Mouse (Mus musculus): Measurements from ENCODE around the gene Gpr161. TPM values are rescaled to one million over a fixed set of nuclear protein-coding genes. Genes with fewer than 3 reads are reported as not detected.

Gene Gpr161
- polyA plus RNA-seq, 2 experiments = 1.8 to 9.4 TPM

- H3K27me3 ChIP-seq (ENCODE audit: control insufficient read depth, insufficient read depth, low read length) = no peaks in the 10 kb centered on the region
- no peak for TF ChIP-seq POLR2A (IDR thresholded peaks at IDR 0.05; ENCODE audit: borderline replicate concordance, extremely low read depth, insufficient read depth, insufficient read length)
- H3K36me3 ChIP-seq (ENCODE audit: control insufficient read depth, insufficient read depth, low read length) = peaks cover 4% of the 10 kb centered on the region; the same call in 1 of the 2 replicates
- H3K4me2 ChIP-seq (replicated peaks; ENCODE audit: low read depth, low read length, severe bottlenecking) = no peak overlapping the region
- no peaks in the 10 kb centered on the region for H3K9me3 ChIP-seq (ENCODE audit: control insufficient read depth, low read length)
- H3K4me3 ChIP-seq (replicated peaks; ENCODE audit: low read length) = no peak overlapping the region
- no peak for ATAC-seq (ENCODE audit: low FRiP score, low read depth)
- H3K27ac ChIP-seq (replicated peaks; ENCODE audit: low read depth, low read length) = no peak overlapping the region
- WGBS = 75% methylated on average over 7 of the region's 7 CpGs
- peaks cover 9% of the 10 kb centered on the region for H3K4me1 ChIP-seq (ENCODE audit: control insufficient read depth, insufficient read depth, low read length)
- no peak for DNase-seq (ENCODE audit: low spot score)
- no peak overlapping the region for H3K9ac ChIP-seq (ENCODE audit: low read depth, low read length, severe bottlenecking)
These were observed 46.5 kb downstream of the Gpr161 start for GRCm38 (mm10) chr1:165342126-165342525.

- DNase-seq (ENCODE audit: low spot score) (peak; percentile 9), ATAC-seq (ENCODE audit: low FRiP score, low read depth) (no peak)
- no peaks in the 10 kb centered on the region; the same call in 1 of the 2 replicates for H3K36me3 ChIP-seq (ENCODE audit: control insufficient read depth, insufficient read depth, low read length)
- no peak for TF ChIP-seq POLR2A (IDR thresholded peaks at IDR 0.05; ENCODE audit: borderline replicate concordance, extremely low read depth, insufficient read depth, insufficient read length)
- no peak overlapping the region for H3K27ac ChIP-seq (replicated peaks; ENCODE audit: low read depth, low read length)
- peaks cover 9% of the 10 kb centered on the region for H3K4me1 ChIP-seq (ENCODE audit: control insufficient read depth, insufficient read depth, low read length)
- H3K27me3 ChIP-seq (ENCODE audit: control insufficient read depth, insufficient read depth, low read length) = no peaks in the 10 kb centered on the region
- H3K9ac ChIP-seq (ENCODE audit: low read depth, low read length, severe bottlenecking) = no peak overlapping the region
- no peak overlapping the region for H3K4me3 ChIP-seq (replicated peaks; ENCODE audit: low read length)
- H3K4me2 ChIP-seq (replicated peaks; ENCODE audit: low read depth, low read length, severe bottlenecking) = no peak overlapping the region
- WGBS = 30% methylated on average over 4 of the region's 4 CpGs
- no peaks in the 10 kb centered on the region for H3K9me3 ChIP-seq (ENCODE audit: control insufficient read depth, low read length)
These were observed 48.9 kb downstream of the Gpr161 start for GRCm38 (mm10) chr1:165344453-165344852.

GRCm38 (mm10) chr1:165348627-165349026, 53.0 kb downstream of the Gpr161 start:
- Histone ChIP-seq H3K36me3 (ENCODE audit: control insufficient read depth, insufficient read depth, low read length) (peaks cover 17% of the 10 kb centered on the region), H3K4me1 (ENCODE audit: control insufficient read depth, insufficient read depth, low read length) (peaks cover 9% of the 10 kb centered on the region), H3K4me2 (replicated peaks; ENCODE audit: low read depth, low read length, severe bottlenecking) (no peak overlapping the region), H3K4me3 (replicated peaks; ENCODE audit: low read length) (no peak overlapping the region), H3K27me3 (ENCODE audit: control insufficient read depth, insufficient read depth, low read length) (no peaks in the 10 kb centered on the region), H3K27ac (replicated peaks; ENCODE audit: low read depth, low read length) (no peak overlapping the region), H3K9ac (ENCODE audit: low read depth, low read length, severe bottlenecking) (no peak overlapping the region), H3K9me3 (ENCODE audit: control insufficient read depth, low read length) (no peaks in the 10 kb centered on the region)
- ATAC-seq (ENCODE audit: low FRiP score, low read depth) = no peak
- TF ChIP-seq POLR2A (IDR thresholded peaks at IDR 0.05; ENCODE audit: borderline replicate concordance, extremely low read depth, insufficient read depth, insufficient read length) = no peak
- DNase-seq (ENCODE audit: low spot score) = no peak

GRCm38 (mm10) chr1:165356347-165356746, 60.8 kb downstream of the Gpr161 start:
- H3K27ac ChIP-seq (replicated peaks; ENCODE audit: low read depth, low read length) = no peak overlapping the region

GRCm38 (mm10) chr1:165363271-165363670, 67.7 kb downstream of the Gpr161 start:
- WGBS = 79% methylated on average over 2 of the region's 2 CpGs
- ATAC-seq (ENCODE audit: low FRiP score, low read depth) (no peak), DNase-seq (ENCODE audit: low spot score) (no peak)
- H3K4me2 ChIP-seq (replicated peaks; ENCODE audit: low read depth, low read length, severe bottlenecking) = no peak overlapping the region
- H3K9ac ChIP-seq (ENCODE audit: low read depth, low read length, severe bottlenecking) = no peak overlapping the region
- H3K36me3 ChIP-seq (ENCODE audit: control insufficient read depth, insufficient read depth, low read length) = no peaks in the 10 kb centered on the region
- no peak overlapping the region for H3K4me3 ChIP-seq (replicated peaks; ENCODE audit: low read length)
- no peak for TF ChIP-seq POLR2A (IDR thresholded peaks at IDR 0.05; ENCODE audit: borderline replicate concordance, extremely low read depth, insufficient read depth, insufficient read length)
- H3K9me3 ChIP-seq (ENCODE audit: control insufficient read depth, low read length) = no peaks in the 10 kb centered on the region
- no peak overlapping the region for H3K27ac ChIP-seq (replicated peaks; ENCODE audit: low read depth, low read length)
- H3K4me1 ChIP-seq (ENCODE audit: control insufficient read depth, insufficient read depth, low read length) = no peaks in the 10 kb centered on the region
- H3K27me3 ChIP-seq (ENCODE audit: control insufficient read depth, insufficient read depth, low read length) = no peaks in the 10 kb centered on the region

More at GRCm38 (mm10) chr1:165356347-165356746, 60.8 kb downstream of the Gpr161 start:
- Histone ChIP-seq H3K36me3 (ENCODE audit: control insufficient read depth, insufficient read depth, low read length) (peaks cover 6% of the 10 kb centered on the region; the same call in 1 of the 2 replicates), H3K9me3 (ENCODE audit: control insufficient read depth, low read length) (no peaks in the 10 kb centered on the region), H3K4me1 (ENCODE audit: control insufficient read depth, insufficient read depth, low read length) (no peaks in the 10 kb centered on the region), H3K4me3 (replicated peaks; ENCODE audit: low read length) (no peak overlapping the region), H3K9ac (ENCODE audit: low read depth, low read length, severe bottlenecking) (no peak overlapping the region), H3K4me2 (replicated peaks; ENCODE audit: low read depth, low read length, severe bottlenecking) (no peak overlapping the region), H3K27me3 (ENCODE audit: control insufficient read depth, insufficient read depth, low read length) (no peaks in the 10 kb centered on the region)
- ATAC-seq (ENCODE audit: low FRiP score, low read depth) = no peak
- 51% methylated on average over 2 of the region's 2 CpGs for WGBS
- no peak for DNase-seq (ENCODE audit: low spot score)
- no peak for TF ChIP-seq POLR2A (IDR thresholded peaks at IDR 0.05; ENCODE audit: borderline replicate concordance, extremely low read depth, insufficient read depth, insufficient read length)

GRCm38 (mm10) chr1:165365057-165365456, 69.5 kb downstream of the Gpr161 start:
- Histone ChIP-seq H3K4me3 (replicated peaks; ENCODE audit: low read length) (no peak overlapping the region), H3K27ac (replicated peaks; ENCODE audit: low read depth, low read length) (no peak overlapping the region), H3K9me3 (ENCODE audit: control insufficient read depth, low read length) (no peaks in the 10 kb centered on the region), H3K4me1 (ENCODE audit: control insufficient read depth, insufficient read depth, low read length) (no peaks in the 10 kb centered on the region), H3K27me3 (ENCODE audit: control insufficient read depth, insufficient read depth, low read length) (no peaks in the 10 kb centered on the region), H3K4me2 (replicated peaks; ENCODE audit: low read depth, low read length, severe bottlenecking) (no peak overlapping the region), H3K9ac (ENCODE audit: low read depth, low read length, severe bottlenecking) (no peak overlapping the region), H3K36me3 (ENCODE audit: control insufficient read depth, insufficient read depth, low read length) (no peaks in the 10 kb centered on the region)
- WGBS = 89% methylated on average over 3 of the region's 3 CpGs
- no peak for TF ChIP-seq POLR2A (IDR thresholded peaks at IDR 0.05; ENCODE audit: borderline replicate concordance, extremely low read depth, insufficient read depth, insufficient read length)
- DNase-seq (ENCODE audit: low spot score) (no peak), ATAC-seq (ENCODE audit: low FRiP score, low read depth) (no peak)
